Mouse (Mus musculus): ENCODE results near the gene Creb3l1.

Creb3l1 gene

GRCm38 (mm10) chr2:91997905-91998608 lies 26.2 kb downstream of the Creb3l1 start:
- DNase-seq (ENCODE audit: low spot score in 2 of 2): no peak

- DNase-seq (ENCODE audit: low spot score in 2 of 2): no peak
Observed at GRCm38 (mm10) chr2:91996006-91996405, 28.3 kb downstream of the Creb3l1 start.

GRCm38 (mm10) chr2:91993409-91993808 lies 30.9 kb downstream of the Creb3l1 start:
- no peak for DNase-seq (ENCODE audit: low spot score in 2 of 2)

GRCm38 (mm10) chr2:91989750-91990149 lies 34.6 kb downstream of the Creb3l1 start:
- DNase-seq (ENCODE audit: low spot score in 2 of 2): no peak

- DNase-seq (ENCODE audit: low spot score in 2 of 2): peak; percentile 79 to 90
Observed at GRCm38 (mm10) chr2:91987542-91987941, 36.8 kb downstream of the Creb3l1 start.

- DNase-seq (ENCODE audit: low spot score in 2 of 2): no peak
Observed at GRCm38 (mm10) chr2:91986071-91986470, 38.2 kb downstream of the Creb3l1 start.

- no peak for DNase-seq (ENCODE audit: low spot score in 2 of 2)
Observed at GRCm38 (mm10) chr2:91984906-91985525, 39.3 kb downstream of the Creb3l1 start.

GRCm38 (mm10) chr2:91984439-91984838 lies 39.9 kb downstream of the Creb3l1 start:
- no peak for DNase-seq (ENCODE audit: low spot score in 2 of 2)

GRCm38 (mm10) chr2:91980830-91981229 lies 43.5 kb downstream of the Creb3l1 start:
- DNase-seq (ENCODE audit: low spot score in 2 of 2): no peak

GRCm38 (mm10) chr2:91980245-91980644 lies 44.1 kb downstream of the Creb3l1 start:
- DNase-seq (ENCODE audit: low spot score in 2 of 2): no peak

- DNase-seq (ENCODE audit: low spot score in 2 of 2): no peak
Observed at GRCm38 (mm10) chr2:91978547-91978946, 45.8 kb downstream of the Creb3l1 start.

- no peak for DNase-seq (ENCODE audit: low spot score in 2 of 2)
Observed at GRCm38 (mm10) chr2:91977960-91978359, 46.3 kb downstream of the Creb3l1 start.

GRCm38 (mm10) chr2:91975581-91976541 lies 48.4 kb downstream of the Creb3l1 start, which contains the start of gene Dgkz:
Dgkz (minus strand) TSS chr2:91975864.
- DNase-seq (ENCODE audit: low spot score in 2 of 2): no peak

GRCm38 (mm10) chr2:91973416-91974135 lies 50.7 kb downstream of the Creb3l1 start:
- no peak for DNase-seq (ENCODE audit: low spot score in 2 of 2)

GRCm38 (mm10) chr2:91972121-91972566 lies 52.2 kb downstream of the Creb3l1 start:
- DNase-seq (ENCODE audit: low spot score in 2 of 2): no peak

GRCm38 (mm10) chr2:91971231-91972097 lies 52.8 kb downstream of the Creb3l1 start:
- no peak for DNase-seq (ENCODE audit: low spot score in 2 of 2)

GRCm38 (mm10) chr2:91967962-91968361 lies 56.3 kb downstream of the Creb3l1 start:
- DNase-seq (ENCODE audit: low spot score in 2 of 2): no peak

- DNase-seq (ENCODE audit: low spot score in 2 of 2): no peak
Observed at GRCm38 (mm10) chr2:91966367-91966766, 57.9 kb downstream of the Creb3l1 start.

- DNase-seq (ENCODE audit: low spot score in 2 of 2): no peak
Observed at GRCm38 (mm10) chr2:91965417-91965816, 58.9 kb downstream of the Creb3l1 start.

GRCm38 (mm10) chr2:91964610-91965204 lies 59.6 kb downstream of the Creb3l1 start:
- no peak for DNase-seq (ENCODE audit: low spot score in 2 of 2)

Measured in cerebellum, postnatal 4 days (tissue).